Mouse (Mus musculus) MEL (cell line): ENCODE measurements around the gene Gm49394. TPM values are rescaled to one million over a fixed set of nuclear protein-coding genes. Genes with fewer than 3 reads are reported as not detected.

Experiments
- DNase-seq: peaks from one replicate; pipeline ENCODE4 v3.0.0; 2011; ENCODE audit warnings: low read depth, low spot score
- H3K27ac ChIP-seq: 2 replicates; pipeline ENCODE4 v1.5.1; 2012; ENCODE audit warnings: low read depth, mild to moderate bottlenecking, control low read depth, low read length, moderate library complexity; ENCODE audit not compliant: control insufficient read depth
- H3K27me3 ChIP-seq, 2 experiments: fragments of 150-350 bp in 1 of 2; sonication (generic) in 1 of 2; 2 replicates each; pipeline ENCODE4 v1.6.1; 2012; ENCODE audit warnings: low read length in 2 of 2, mild to moderate bottlenecking in 2 of 2, improper control_type of control experiment in 1 of 2, moderate library complexity in 1 of 2; ENCODE audit not compliant: insufficient read depth in 2 of 2, control insufficient read depth in 1 of 2
- H3K36me3 ChIP-seq, 2 experiments: 2 replicates each; pipeline ENCODE4 v1.6.1; 2012 to 2014; ENCODE audit warnings: low read length in 2 of 2, improper control_type of control experiment in 1 of 2, inconsistent platforms in 1 of 2, mild to moderate bottlenecking in 1 of 2; ENCODE audit not compliant: insufficient read depth in 2 of 2, control insufficient read depth in 1 of 2
- H3K4me1 ChIP-seq, 2 experiments: fragments of 150-350 bp in 1 of 2; sonication (generic) in 1 of 2; 2 replicates each; pipeline ENCODE4 v1.6.1; 2012; ENCODE audit warnings: low read length in 2 of 2, improper control_type of control experiment in 1 of 2, mild to moderate bottlenecking in 1 of 2; ENCODE audit not compliant: insufficient read depth in 2 of 2, control insufficient read depth in 1 of 2
- H3K4me3 ChIP-seq, 2 experiments: fragments of 150-350 bp in 1 of 2; sonication (generic) in 1 of 2; 2 replicates each; pipeline ENCODE4 v1.5.1; 2012; ENCODE audit warnings: low read depth in 2 of 2, low read length in 2 of 2, mild to moderate bottlenecking in 2 of 2, moderate library complexity in 2 of 2, control low read depth in 1 of 2, improper control_type of control experiment in 1 of 2; ENCODE audit not compliant: control insufficient read depth in 1 of 2, insufficient read depth in 1 of 2
- H3K79me2 ChIP-seq: 2 replicates; pipeline ENCODE4 v1.6.1; 2012; ENCODE audit warnings: mild to moderate bottlenecking, low read length, moderate library complexity; ENCODE audit not compliant: control insufficient read depth, poor library complexity, insufficient read depth
- H3K9ac ChIP-seq: 2 replicates; pipeline ENCODE4 v1.6.1; 2012; ENCODE audit warnings: low read depth, mild to moderate bottlenecking, control low read depth, low read length, moderate library complexity; ENCODE audit not compliant: control insufficient read depth, poor library complexity, severe bottlenecking
- H3K9me3 ChIP-seq: fragments of 150-350 bp; sonication (generic); replicated peaks from 2 replicates; pipeline ENCODE4 v1.6.1; 2012; ENCODE audit warnings: mild to moderate bottlenecking, low read length, improper control_type of control experiment, moderate library complexity; ENCODE audit not compliant: insufficient read depth
- CHD1 ChIP-seq: IDR thresholded peaks from 2 replicates; pipeline ENCODE4 v1.6.1; 2012; ENCODE audit warnings: low read depth, mild to moderate bottlenecking, inconsistent platforms, low read length, improper control_type of control experiment
- E2F4 ChIP-seq: IDR thresholded peaks from 2 replicates; pipeline ENCODE4 v1.6.1; 2011; ENCODE audit warnings: low read depth, low read length, improper control_type of control experiment, borderline replicate concordance
- GATA1 ChIP-seq: IDR thresholded peaks from 2 replicates; pipeline ENCODE4 v1.6.1; 2011; ENCODE audit warnings: low read depth, low read length, improper control_type of control experiment
- RCOR1 ChIP-seq: IDR thresholded peaks from 2 replicates; pipeline ENCODE4 v1.6.1; 2012; ENCODE audit warnings: low read depth, mild to moderate bottlenecking, inconsistent platforms, low read length, improper control_type of control experiment
- TAL1 ChIP-seq: IDR thresholded peaks from 2 replicates; pipeline ENCODE4 v1.6.1; 2012; ENCODE audit warnings: mild to moderate bottlenecking, inconsistent platforms, low read length, moderate library complexity, mixed read lengths
- TCF12 ChIP-seq: IDR thresholded peaks from 2 replicates; pipeline ENCODE4 v1.6.1; 2014; ENCODE audit warnings: low read depth, mild to moderate bottlenecking, inconsistent platforms, low read length, improper control_type of control experiment, moderate library complexity
- polyA plus RNA-seq, 2 experiments: library from polyadenylated mRNA; stranded (reverse) in 1 of 2; unstranded in 1 of 2; fragments of >175 nt in 1 of 2; fragments of >200 nt in 1 of 2; gene quantifications; 2 replicates each; pipeline versions ENCODE4 v1.2.1 to v1.2.4; 2012; ENCODE audit warnings: low replicate concordance in 2 of 2, low read depth in 1 of 2; ENCODE audit not compliant: insufficient read length in 2 of 2, insufficient read depth in 1 of 2, missing spikeins in 1 of 2
- total RNA-seq: library from RNA; depleted of rRNA; stranded (reverse); fragments of 300-350 nt; gene quantifications from 2 replicates; pipeline ENCODE4 v1.2.3, GENCODE M21; 2012; rRNA removed

The Gm49394 gene
- total and polyA plus RNA-seq, 3 experiments, result not detected

GRCm38 (mm10) chr7:142610627-142611406, 58.9 kb downstream of the Gm49394 start (continued):
- TF ChIP-seq CHD1 (no peak), GATA1 (peak; percentile 30; the same call in 1 of the 2 replicates), E2F4 (no peak)

- Histone ChIP-seq H3K9ac (no peak overlapping the region), H3K27me3 (no peaks in the 10 kb centered on the region), H3K4me1 (no peaks in the 10 kb centered on the region), H3K27ac (no peak overlapping the region), H3K36me3 (no peaks in the 10 kb centered on the region), H3K4me3 (no peak overlapping the region), H3K9me3 (no peaks in the 10 kb centered on the region), H3K79me2 (no peaks in the 10 kb centered on the region)
- TF ChIP-seq TCF12 (no peak), RCOR1 (no peak), TAL1 (no peak)
- DNase-seq, result no peak
These were observed 68.8 kb downstream of the Gm49394 start for GRCm38 (mm10) chr7:142600921-142601320.

Other genes with a start within 250 kb of the Gm49394 start
- gene Syt8, start 235.1 kb downstream of the Gm49394 start, total RNA-seq, result not detected in 2 replicates
- not detected for gene Syt8, start 235.1 kb downstream of the Gm49394 start, polyA plus RNA-seq
- not detected in 2 replicates for gene Tnni2, start 228.1 kb downstream of the Gm49394 start, total RNA-seq
- under 1 TPM in 1 of 2 experiments, not detected in 1; 0.84 TPM for gene Tnni2, start 228.1 kb downstream of the Gm49394 start, polyA plus RNA-seq
- gene Lsp1, start 209.1 kb downstream of the Gm49394 start, total RNA-seq, result not detected in 2 replicates
- not detected for gene Lsp1, start 209.1 kb downstream of the Gm49394 start, polyA plus RNA-seq
- gene Tnnt3, start 171.1 kb downstream of the Gm49394 start, total RNA-seq, result not detected in 2 replicates
- gene Tnnt3, start 171.1 kb downstream of the Gm49394 start, polyA plus RNA-seq, result not detected
- 48.2 and 57.6 TPM in 2 replicates for gene Mrpl23, start 137.3 kb downstream of the Gm49394 start, total RNA-seq
- gene Mrpl23, start 137.3 kb downstream of the Gm49394 start, polyA plus RNA-seq, result 10 to 100 TPM in 1 of 2 experiments, not detected in 1; 11.4 TPM
- gene Igf2, start 3.1 kb downstream of the Gm49394 start, total RNA-seq, result not detected in 2 replicates
- not detected for gene Igf2, start 3.1 kb downstream of the Gm49394 start, polyA plus RNA-seq
- gene Ins2, start 73.4 kb upstream of the Gm49394 start, total RNA-seq, result not detected in 2 replicates
- not detected for gene Ins2, start 73.4 kb upstream of the Gm49394 start, polyA plus RNA-seq